Mouse (Mus musculus) bone marrow macrophage, adult 2 months (primary cell): ENCODE measurements around the gene Btbd35f7. TPM values are rescaled to one million over a fixed set of nuclear protein-coding genes. Genes with fewer than 3 reads are reported as not detected.
"Not testable (repeated sequence)": the region's sequence is repeated elsewhere in the genome, so short reads cannot be mapped to it uniquely, and the experiment has no call there.

Source experiments
- H3K27ac ChIP-seq: 2 replicates; pipeline ENCODE4 v1.5.1; 2012; ENCODE audit warnings: low read depth, low read length; ENCODE audit not compliant: insufficient read depth
- H3K4me1 ChIP-seq: 2 replicates; pipeline ENCODE4 v1.6.1; 2012; ENCODE audit warnings: low read length; ENCODE audit not compliant: control insufficient read depth, insufficient read depth
- H3K4me3 ChIP-seq: 2 replicates; pipeline ENCODE4 v1.5.1; 2012; ENCODE audit warnings: mild to moderate bottlenecking, low read length, moderate library complexity; ENCODE audit not compliant: insufficient read depth
- polyA plus RNA-seq: library from polyadenylated mRNA; stranded (reverse); fragments of >200 nt; gene quantifications from 2 replicates; pipeline ENCODE4 v1.2.4, GENCODE M21; 2012; ENCODE audit not compliant: missing spikeins, insufficient read depth, insufficient read length

Gene Btbd35f7
- not detected in 2 replicates for polyA plus RNA-seq

- not testable (repeated sequence) for H3K4me3 ChIP-seq
These were observed at the start of gene Btbd35f7 for GRCm38 (mm10) chrX:5668767-5669166. Gene Btbd35f7, plus strand, starts transcription at chrX:5669067.

More at GRCm38 (mm10) chrX:5668767-5669166, at the start of gene Btbd35f7:
- not testable (repeated sequence) for H3K27ac ChIP-seq, H3K4me1 ChIP-seq

Other genes starting within 250 kb of the Btbd35f7 start
- gene Mycs, start 199.8 kb upstream of the Btbd35f7 start, polyA plus RNA-seq = not detected in 2 replicates